Mouse (Mus musculus): ENCODE data around the gene Rpl39. TPM values are rescaled to one million over a fixed set of nuclear protein-coding genes. Genes with fewer than 3 reads are reported as not detected.
A peak's percentile ranks its signal among the peaks of the same experiment; 100 is the strongest.

Rpl39 gene
- polyA plus RNA-seq, 1 experiment from 2014 or later, result 708 TPM

DNA sequence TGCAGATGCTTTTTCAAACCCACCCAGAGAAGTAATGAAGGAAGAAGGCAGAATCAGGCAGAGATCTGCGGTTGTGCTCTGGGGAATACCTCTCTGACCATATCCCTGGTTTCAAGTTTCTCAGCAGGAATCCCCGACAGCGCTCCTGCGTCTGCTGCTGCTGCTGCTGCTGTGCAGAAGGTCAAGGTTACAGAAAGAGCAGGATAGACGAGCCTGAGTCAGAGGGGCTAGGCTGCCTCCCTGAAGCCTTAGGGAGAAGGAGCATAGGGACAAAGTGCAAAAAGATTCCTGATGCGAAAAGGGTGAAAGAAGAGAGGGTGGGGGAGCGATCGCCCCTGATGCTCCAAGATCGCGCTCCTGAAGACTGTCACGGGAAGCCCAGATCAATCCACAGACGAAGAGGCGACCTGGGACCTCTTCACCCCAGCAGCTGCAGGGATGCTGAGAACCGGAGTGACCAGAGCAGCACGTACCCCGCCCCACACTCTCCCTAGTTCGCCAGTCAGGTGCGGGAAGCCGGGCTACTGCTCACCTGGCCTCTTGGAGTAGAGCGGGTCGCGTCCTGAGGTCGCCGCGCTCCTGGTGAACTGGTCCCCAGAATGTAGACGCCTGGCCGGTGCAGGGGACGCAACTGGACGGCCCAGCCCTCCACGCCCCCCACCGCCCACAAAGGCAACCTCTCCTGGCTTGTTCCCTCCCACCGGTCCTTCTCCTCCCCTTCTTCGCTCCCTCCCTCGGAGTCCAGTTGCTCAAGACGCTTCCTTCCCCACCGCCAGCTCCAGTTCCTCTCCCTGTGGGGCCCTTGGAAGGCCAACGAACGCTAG is 36.9 kb downstream of the Rpl39 start, which contains the start of gene Sowahd:
Gene Sowahd (plus strand): TSS at position 780 of the 824 bp plus-strand sequence.
- H3K4me3 ChIP-seq (ENCODE audit: low read depth, low read length), result peak within 1 kb of the TSS; percentile 38
- no peak within 1 kb of the TSS for H3K9ac ChIP-seq (ENCODE audit: low read depth, low read length)
- H3K4me2 ChIP-seq, result peak within 1 kb of the TSS; percentile 59
- no peaks in the 10 kb centered on the region for H3K9me3 ChIP-seq (ENCODE audit: control insufficient read depth, low read length)
- ATAC-seq (replicated peaks; ENCODE audit: low FRiP score) (no peak), DNase-seq (ENCODE audit: low spot score) (peak; percentile 35)
- no peak within 1 kb of the TSS for H3K27ac ChIP-seq (ENCODE audit: low read depth, low read length)
- no peaks in the 10 kb centered on the region; the same call in 1 of the 2 replicates for H3K4me1 ChIP-seq (replicated peaks; ENCODE audit: control insufficient read depth, insufficient read depth, low read length)
- H3K36me3 ChIP-seq (ENCODE audit: control insufficient read depth, insufficient read depth, low read length), result no peaks in the 10 kb centered on the region
- peaks cover 62% of the 10 kb centered on the region for H3K27me3 ChIP-seq (replicated peaks; ENCODE audit: control insufficient read depth, insufficient read depth, low read length)
- WGBS, result 11% methylated on average over 35 of the region's 38 CpGs

DNA sequence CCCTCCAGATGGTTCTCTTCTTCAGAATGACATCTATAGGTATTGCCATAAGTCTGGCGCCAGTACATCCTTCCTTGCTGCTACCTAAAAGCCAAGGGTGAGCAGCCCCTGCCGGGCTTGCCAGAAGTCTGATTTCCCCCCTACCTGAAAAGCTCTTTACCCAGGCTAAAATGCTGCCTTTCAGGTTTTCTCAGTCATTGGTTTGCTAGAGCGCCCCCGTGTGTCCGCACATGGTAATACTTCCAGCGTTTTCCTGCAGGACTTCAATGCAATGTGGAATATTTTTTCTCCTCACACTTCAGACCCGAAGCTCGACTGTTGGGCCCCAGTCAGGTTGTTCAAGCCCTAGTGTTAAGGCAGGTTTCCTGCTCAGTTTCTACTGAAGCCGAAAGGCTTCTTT is 42.5 kb downstream of the Rpl39 start:
- 27% methylated on average over 9 of the region's 9 CpGs for WGBS
- no peak for ATAC-seq (replicated peaks; ENCODE audit: low FRiP score)
- no peaks in the 10 kb centered on the region for H3K4me1 ChIP-seq (replicated peaks; ENCODE audit: control insufficient read depth, insufficient read depth, low read length)
- H3K27me3 ChIP-seq (replicated peaks; ENCODE audit: control insufficient read depth, insufficient read depth, low read length), result peaks cover 15% of the 10 kb centered on the region
- peak; percentile 43 for DNase-seq (ENCODE audit: low spot score)
- no peak overlapping the region for H3K27ac ChIP-seq (ENCODE audit: low read depth, low read length)
- no peak overlapping the region for H3K4me2 ChIP-seq
- H3K36me3 ChIP-seq (ENCODE audit: control insufficient read depth, insufficient read depth, low read length), result no peaks in the 10 kb centered on the region
- H3K4me3 ChIP-seq (ENCODE audit: low read depth, low read length), result no peak overlapping the region
- no peak overlapping the region for H3K9ac ChIP-seq (ENCODE audit: low read depth, low read length)
- no peaks in the 10 kb centered on the region for H3K9me3 ChIP-seq (ENCODE audit: control insufficient read depth, low read length)

Other genes starting within 250 kb of the Rpl39 start
- 106 and 117 TPM in 2 replicates for gene Ube2a, start 211.5 kb downstream of the Rpl39 start, polyA plus RNA-seq (2014; fragmentation: Nextera tagmentation; extraction: Ambion mirVana)
- 32.2 and 34.1 TPM in 2 replicates for gene C330007P06Rik, start 211.3 kb downstream of the Rpl39 start, polyA plus RNA-seq (2014; fragmentation: Nextera tagmentation; extraction: Ambion mirVana)
- gene Nkrf, start 182.5 kb downstream of the Rpl39 start, polyA plus RNA-seq (2014; fragmentation: Nextera tagmentation; extraction: Ambion mirVana), result 2.7 and 4.3 TPM in 2 replicates
- gene Sept6, start 93.6 kb downstream of the Rpl39 start, polyA plus RNA-seq (2014; fragmentation: Nextera tagmentation; extraction: Ambion mirVana), result 13.5 and 14.1 TPM in 2 replicates
- 0.21 and 0.34 TPM in 2 replicates for gene Sowahd, start 36.6 kb downstream of the Rpl39 start, polyA plus RNA-seq (2014; fragmentation: Nextera tagmentation; extraction: Ambion mirVana)
- 16.1 and 20.9 TPM in 2 replicates for gene Upf3b, start 24.9 kb upstream of the Rpl39 start, polyA plus RNA-seq (2014; fragmentation: Nextera tagmentation; extraction: Ambion mirVana)
- gene Nkap, start 41.4 kb upstream of the Rpl39 start, polyA plus RNA-seq (2014; fragmentation: Nextera tagmentation; extraction: Ambion mirVana), result 19.0 and 19.9 TPM in 2 replicates
- 0.10 TPM in 1 of 2 replicates, not detected in the other for gene Akap14, start 83.4 kb upstream of the Rpl39 start, polyA plus RNA-seq (2014; fragmentation: Nextera tagmentation; extraction: Ambion mirVana)
- gene Ndufa1, start 105.8 kb upstream of the Rpl39 start, polyA plus RNA-seq (2014; fragmentation: Nextera tagmentation; extraction: Ambion mirVana), result 321 and 361 TPM in 2 replicates
- gene Rnf113a1, start 105.8 kb upstream of the Rpl39 start, polyA plus RNA-seq (2014; fragmentation: Nextera tagmentation; extraction: Ambion mirVana), result 8.9 and 9.4 TPM in 2 replicates
- gene Gm9, start 125.6 kb upstream of the Rpl39 start, polyA plus RNA-seq (2014; fragmentation: Nextera tagmentation; extraction: Ambion mirVana), result not detected in 2 replicates
- gene Rhox1, start 136.9 kb upstream of the Rpl39 start, polyA plus RNA-seq (2014; fragmentation: Nextera tagmentation; extraction: Ambion mirVana), result not detected in 2 replicates
- gene Rhox2a, start 159.6 kb upstream of the Rpl39 start, polyA plus RNA-seq (2014; fragmentation: Nextera tagmentation; extraction: Ambion mirVana), result not detected in 2 replicates
- not detected in 2 replicates for gene Rhox3a, start 164.5 kb upstream of the Rpl39 start, polyA plus RNA-seq (2014; fragmentation: Nextera tagmentation; extraction: Ambion mirVana)
- gene Rhox4a, start 179.9 kb upstream of the Rpl39 start, polyA plus RNA-seq (2014; fragmentation: Nextera tagmentation; extraction: Ambion mirVana), result not detected in 2 replicates